Mouse (Mus musculus) midbrain, embryonic 12.5 days (tissue): ENCODE results near the gene Hs6st1. TPM values are rescaled to one million over a fixed set of nuclear protein-coding genes. Genes with fewer than 3 reads are reported as not detected.

Experiments
- ATAC-seq: fragments of 200-750 bp; cut with Nextera tagmentation; 2 replicates; pipeline ENCODE4 v1.8.0; 2017; ENCODE audit warnings: low read depth, moderate TSS enrichment, moderate library complexity; ENCODE audit not compliant: low FRiP score
- H3K27ac ChIP-seq: fragments of 300-500 bp; sonication (generic); replicated peaks from 2 replicates; pipeline ENCODE4 v1.5.1; 2016; ENCODE audit warnings: mild to moderate bottlenecking
- H3K27me3 ChIP-seq: fragments of 300-500 bp; sonication (generic); 2 replicates; pipeline ENCODE4 v1.6.1; 2016; ENCODE audit warnings: mild to moderate bottlenecking
- H3K36me3 ChIP-seq: fragments of 300-500 bp; sonication (generic); 2 replicates; pipeline ENCODE4 v1.6.1; 2016
- H3K4me1 ChIP-seq: fragments of 300-500 bp; sonication (generic); 2 replicates; pipeline ENCODE4 v1.6.1; 2016
- H3K4me2 ChIP-seq: fragments of 300-500 bp; sonication (generic); replicated peaks from 2 replicates; pipeline ENCODE4 v1.6.1; 2016; ENCODE audit warnings: mild to moderate bottlenecking, moderate library complexity
- H3K4me3 ChIP-seq: fragments of 300-500 bp; sonication (generic); 2 replicates; pipeline ENCODE4 v1.5.1; 2016; ENCODE audit warnings: mild to moderate bottlenecking
- H3K9ac ChIP-seq: fragments of 300-500 bp; sonication (generic); replicated peaks from 2 replicates; pipeline ENCODE4 v1.6.1; 2016; ENCODE audit warnings: mild to moderate bottlenecking, moderate library complexity
- H3K9me3 ChIP-seq: fragments of 300-500 bp; sonication (generic); 2 replicates; pipeline ENCODE4 v1.6.1; 2016; ENCODE audit warnings: mild to moderate bottlenecking
- WGBS: fragments of 180-500 bp; shearing (Covaris S2); methylation state at CpG from one replicate; pipeline ENCODE4 v1.1.7; 2016; 5-methylcytosine and 5-hydroxymethylcytosine counted together
- polyA plus RNA-seq: library from polyadenylated mRNA; unstranded; fragments of >200 nt; fragmentation: Nextera tagmentation; extraction: Ambion mirVana; gene quantifications from 2 replicates; pipeline ENCODE4 v1.2.1, GENCODE M21; 2016

Hs6st1 gene
- polyA plus RNA-seq, 1 experiment from 2014 or later: 10.8 TPM

DNA sequence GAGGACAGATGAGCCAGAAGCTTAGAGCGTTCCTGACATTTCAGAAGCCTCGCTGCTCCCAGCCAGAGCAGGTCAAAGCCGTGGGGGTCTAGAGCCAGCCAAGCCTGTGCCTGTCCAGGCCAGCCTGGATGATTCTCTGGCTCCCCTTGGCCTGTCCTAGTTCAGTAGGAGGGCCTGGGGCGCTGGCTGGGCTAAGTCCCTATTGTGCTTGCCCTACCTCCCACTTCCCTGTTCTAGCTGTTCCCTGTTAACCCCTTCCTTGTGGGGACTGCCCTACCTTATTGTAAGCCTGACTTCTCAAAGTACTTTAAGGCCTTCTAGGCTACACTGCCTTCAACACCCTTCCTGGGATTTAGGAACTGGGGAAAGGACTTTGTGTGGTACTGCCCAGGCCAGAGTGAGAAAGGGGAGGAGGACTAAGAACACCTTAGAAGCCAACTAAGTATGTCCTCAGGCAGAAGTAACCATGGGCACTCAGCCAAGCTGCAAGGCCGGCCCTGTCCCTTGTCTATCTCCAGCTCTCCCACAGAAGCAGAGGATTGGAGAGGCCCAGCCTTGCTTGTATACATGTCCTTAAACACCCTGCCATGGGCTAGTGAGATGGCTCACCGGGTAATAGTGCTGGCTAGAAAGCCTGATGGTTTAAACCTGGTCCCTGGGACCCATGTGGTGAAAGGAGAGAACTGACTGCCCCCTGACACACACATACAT is 22.0 kb downstream of the Hs6st1 start:
- Histone ChIP-seq H3K36me3 (peaks cover 28% of the 10 kb centered on the region), H3K9ac (no peak overlapping the region), H3K4me2 (no peak overlapping the region), H3K4me3 (no peak overlapping the region), H3K4me1 (peaks cover 41% of the 10 kb centered on the region), H3K27ac (no peak overlapping the region), H3K27me3 (no peaks in the 10 kb centered on the region), H3K9me3 (no peaks in the 10 kb centered on the region)
- 66% methylated on average over 6 of the region's 6 CpGs for WGBS
- ATAC-seq: no peak

DNA sequence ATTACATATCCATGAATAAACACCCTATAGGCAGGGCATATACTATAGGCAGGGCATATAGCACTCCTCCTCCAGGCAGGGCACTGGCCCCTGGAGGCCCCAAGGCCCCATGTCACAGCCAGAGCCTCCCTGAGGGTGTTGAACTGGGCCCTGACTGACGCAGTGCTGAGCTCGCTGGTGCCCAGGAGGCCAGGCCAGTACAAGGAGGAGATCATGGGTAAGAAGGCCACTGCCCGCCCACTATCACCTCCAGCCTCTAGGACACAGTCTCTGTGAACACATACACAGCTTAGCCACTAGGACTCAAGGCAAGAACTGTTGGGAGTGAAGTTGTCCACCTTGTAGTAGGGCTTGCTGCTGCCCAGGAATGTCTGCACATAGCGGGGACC is 22.5 kb downstream of the Hs6st1 start:
- no peak overlapping the region for H3K27ac ChIP-seq
- H3K4me1 ChIP-seq: peaks cover 41% of the 10 kb centered on the region
- H3K27me3 ChIP-seq: no peaks in the 10 kb centered on the region
- no peak for ATAC-seq
- H3K4me3 ChIP-seq: no peak overlapping the region
- no peak overlapping the region for H3K9ac ChIP-seq
- 93% methylated on average over 4 of the region's 4 CpGs for WGBS
- H3K36me3 ChIP-seq: peaks cover 28% of the 10 kb centered on the region
- no peaks in the 10 kb centered on the region for H3K9me3 ChIP-seq
- H3K4me2 ChIP-seq: no peak overlapping the region

DNA sequence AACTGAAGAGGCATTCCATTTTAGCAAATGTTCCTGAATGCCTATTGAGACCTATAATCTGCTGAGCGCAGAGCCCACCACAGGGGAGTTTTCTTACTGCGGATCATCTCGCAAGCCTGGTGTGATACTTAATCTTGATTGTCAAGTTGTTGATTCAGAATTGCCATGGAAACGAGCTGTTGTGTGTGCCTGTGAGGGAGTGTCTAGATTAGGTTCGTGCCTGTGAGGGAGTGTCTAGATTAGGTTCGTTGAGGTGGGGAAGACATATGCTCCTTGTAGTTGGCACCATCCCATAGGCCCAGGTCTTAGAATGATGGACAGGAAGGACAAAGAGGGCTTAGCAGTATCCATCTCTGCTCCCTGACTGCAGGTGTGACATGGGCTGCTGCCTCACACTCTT is 23.0 kb downstream of the Hs6st1 start:
- H3K36me3 ChIP-seq: peaks cover 31% of the 10 kb centered on the region
- peak; percentile 27; the same call in 1 of the 2 replicates for ATAC-seq
- WGBS: 66% methylated on average over 6 of the region's 6 CpGs

DNA sequence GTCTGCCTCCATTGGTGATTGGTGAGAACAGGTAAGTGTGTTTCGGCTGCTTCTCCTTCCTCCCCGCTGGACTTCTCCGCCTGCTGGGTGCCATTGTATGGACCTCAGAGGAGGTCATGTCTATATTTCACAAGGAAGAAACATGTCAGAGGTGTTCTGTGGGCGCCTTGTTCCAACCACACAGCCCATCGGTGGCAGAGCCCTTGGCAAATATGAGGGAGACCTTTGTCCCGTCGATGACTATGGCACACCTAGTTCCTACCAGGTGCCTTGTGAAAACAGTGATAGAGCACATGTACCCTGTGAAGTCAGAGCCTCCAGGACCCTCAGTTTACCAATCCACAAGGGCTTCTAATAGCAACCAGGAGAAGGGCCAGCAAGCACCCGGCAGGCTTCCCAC is 25.5 kb downstream of the Hs6st1 start:
- H3K4me1 ChIP-seq: peaks cover 28% of the 10 kb centered on the region
- 94% methylated on average over 8 of the region's 8 CpGs for WGBS

More for the DNA sequence above, 23.0 kb downstream of the Hs6st1 start:
- no peaks in the 10 kb centered on the region for H3K9me3 ChIP-seq
- H3K4me3 ChIP-seq: no peak overlapping the region
- H3K4me1 ChIP-seq: peaks cover 41% of the 10 kb centered on the region
- no peaks in the 10 kb centered on the region for H3K27me3 ChIP-seq
- no peak overlapping the region for H3K4me2 ChIP-seq
- H3K9ac ChIP-seq: no peak overlapping the region
- H3K27ac ChIP-seq: no peak overlapping the region

DNA sequence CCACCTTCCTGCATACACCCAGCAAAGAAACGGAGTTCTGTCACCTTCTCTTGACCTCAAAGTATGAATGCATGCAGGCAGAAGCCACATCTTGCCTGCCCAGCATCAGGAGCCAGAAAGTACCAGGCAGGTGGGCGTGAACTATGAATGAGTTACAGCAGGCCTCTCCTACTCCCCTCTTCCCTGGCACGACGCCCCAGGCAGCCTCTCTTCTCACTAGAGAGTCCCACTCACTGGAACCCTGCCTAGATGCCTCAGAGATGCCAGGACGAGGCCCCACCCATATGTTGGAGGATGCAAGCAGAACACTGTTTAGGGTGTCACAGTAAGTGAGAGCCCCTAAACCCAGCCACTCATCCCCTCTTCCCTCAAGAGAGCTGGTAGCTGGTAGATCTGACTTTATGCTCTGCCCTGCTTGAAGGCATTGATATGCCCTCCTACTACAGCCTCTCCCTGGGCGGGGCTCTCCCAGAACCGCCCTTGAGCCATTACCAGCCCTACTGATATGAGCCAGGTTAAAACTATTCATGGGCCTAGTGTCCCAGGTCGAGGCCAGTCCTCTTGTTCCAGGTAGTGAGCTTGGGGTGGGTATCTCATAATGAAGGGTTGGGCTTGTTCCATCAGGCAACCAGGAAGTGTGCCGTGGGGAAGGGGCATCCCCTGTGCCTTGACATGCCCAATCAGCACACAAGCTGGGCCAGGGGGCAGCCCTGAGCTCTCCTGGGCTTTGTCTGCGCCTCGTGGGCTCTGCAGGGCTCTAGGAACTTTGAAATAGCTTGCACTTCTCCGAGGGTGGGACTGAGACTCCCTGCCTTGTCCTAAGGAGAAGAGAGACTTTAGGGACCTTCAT is 27.4 kb downstream of the Hs6st1 start:
- peaks cover 9% of the 10 kb centered on the region for H3K4me1 ChIP-seq
- no peak overlapping the region for H3K4me2 ChIP-seq
- no peak overlapping the region for H3K9ac ChIP-seq
- no peak for ATAC-seq
- no peaks in the 10 kb centered on the region for H3K9me3 ChIP-seq
- H3K27ac ChIP-seq: no peak overlapping the region
- no peaks in the 10 kb centered on the region for H3K27me3 ChIP-seq
- WGBS: 91% methylated on average over 12 of the region's 12 CpGs
- H3K36me3 ChIP-seq: peaks cover 37% of the 10 kb centered on the region
- no peak overlapping the region for H3K4me3 ChIP-seq

More for the DNA sequence above, 25.5 kb downstream of the Hs6st1 start:
- no peak overlapping the region for H3K27ac ChIP-seq
- no peaks in the 10 kb centered on the region for H3K9me3 ChIP-seq
- no peak overlapping the region for H3K4me3 ChIP-seq
- ATAC-seq: no peak
- H3K9ac ChIP-seq: no peak overlapping the region
- H3K36me3 ChIP-seq: peaks cover 30% of the 10 kb centered on the region
- H3K4me2 ChIP-seq: no peak overlapping the region
- H3K27me3 ChIP-seq: no peaks in the 10 kb centered on the region

DNA sequence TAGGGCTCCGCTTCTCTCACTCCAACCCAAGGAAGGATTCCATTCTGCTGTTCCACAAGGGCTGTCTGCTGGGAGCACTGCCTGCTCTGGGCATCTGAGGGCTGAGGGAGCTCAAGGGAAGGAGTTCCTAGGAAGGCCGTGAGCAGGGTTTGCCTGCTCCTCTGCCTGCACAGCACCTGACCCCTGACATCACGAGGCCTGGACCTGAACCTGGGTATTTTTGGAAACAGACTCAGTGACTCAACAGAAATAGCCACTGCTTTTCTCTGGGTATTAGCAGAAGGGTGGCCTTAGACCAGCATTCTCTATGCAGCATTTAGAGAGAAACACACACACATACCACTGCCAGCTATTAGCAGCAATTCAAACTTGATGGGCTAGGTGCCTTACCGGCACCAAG is 30.2 kb downstream of the Hs6st1 start:
- WGBS: 96% methylated on average over 4 of the region's 4 CpGs
- no peaks in the 10 kb centered on the region for H3K9me3 ChIP-seq
- no peak overlapping the region for H3K27ac ChIP-seq
- H3K4me2 ChIP-seq: no peak overlapping the region
- no peak overlapping the region for H3K9ac ChIP-seq
- H3K27me3 ChIP-seq: no peaks in the 10 kb centered on the region
- no peak overlapping the region for H3K4me3 ChIP-seq
- no peak for ATAC-seq
- H3K4me1 ChIP-seq: no peaks in the 10 kb centered on the region
- peaks cover 63% of the 10 kb centered on the region for H3K36me3 ChIP-seq

DNA sequence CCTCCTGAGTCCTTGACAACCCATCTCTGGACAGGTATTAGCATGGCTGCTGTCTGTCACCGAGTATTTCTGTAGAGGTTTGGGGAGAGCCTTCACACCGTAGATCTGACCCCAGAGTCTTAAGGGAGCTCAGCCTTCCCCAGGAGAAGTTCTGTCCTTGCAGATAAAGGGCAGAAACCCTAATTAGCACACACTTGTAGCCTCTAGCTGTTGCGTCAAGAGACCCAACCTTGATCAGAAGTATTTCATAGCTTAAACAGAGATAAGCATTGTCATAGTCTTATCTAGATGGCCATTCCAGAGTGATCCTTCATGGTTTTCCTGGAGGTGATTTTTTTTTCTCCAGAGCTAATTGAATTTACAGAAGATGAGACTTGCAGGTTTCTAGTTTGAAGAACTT is 32.2 kb downstream of the Hs6st1 start:
- H3K4me1 ChIP-seq: no peaks in the 10 kb centered on the region
- H3K9me3 ChIP-seq: no peaks in the 10 kb centered on the region
- H3K36me3 ChIP-seq: peaks cover 65% of the 10 kb centered on the region
- ATAC-seq: no peak
- no peak overlapping the region for H3K27ac ChIP-seq
- no peak overlapping the region for H3K9ac ChIP-seq
- no peak overlapping the region for H3K4me3 ChIP-seq
- WGBS: 93% methylated on average over 3 of the region's 3 CpGs
- no peak overlapping the region for H3K4me2 ChIP-seq
- H3K27me3 ChIP-seq: no peaks in the 10 kb centered on the region

DNA sequence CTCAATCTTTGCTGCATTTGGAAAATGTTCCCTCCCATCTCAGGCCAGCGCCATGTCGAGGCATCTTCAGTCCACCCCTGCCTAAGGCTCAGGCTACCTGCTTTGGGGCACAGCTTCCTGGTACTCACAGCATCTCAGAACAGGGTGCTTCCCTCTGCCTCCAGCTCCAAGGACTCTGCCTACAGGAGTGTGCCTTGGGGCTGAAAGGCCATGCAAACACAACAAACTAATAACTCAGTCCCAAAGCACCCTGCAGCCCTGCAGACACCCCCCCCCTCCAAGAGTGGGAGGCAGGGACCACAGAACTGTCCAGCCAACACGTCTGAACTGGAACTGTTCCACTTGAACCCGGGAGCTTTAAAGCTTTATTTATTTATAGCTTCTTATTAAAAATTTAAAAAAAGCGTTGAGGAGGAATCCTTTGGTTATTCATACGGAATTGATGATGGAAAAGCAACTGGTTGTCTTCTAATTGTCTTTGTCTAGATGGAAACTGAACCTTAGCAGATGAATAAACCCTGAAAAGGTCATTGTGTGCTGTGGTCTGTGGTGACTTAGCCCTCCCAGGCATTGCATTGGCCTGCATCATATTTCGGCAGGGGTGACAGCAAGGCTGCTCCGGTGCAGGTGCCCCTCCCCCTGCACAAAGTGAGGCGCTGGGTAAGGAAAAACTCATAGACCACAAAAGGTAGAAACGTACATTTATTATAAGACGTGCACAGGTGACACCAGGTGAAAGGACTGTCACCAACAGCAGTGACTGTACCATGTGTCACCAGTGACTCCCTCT is 37.9 kb downstream of the Hs6st1 start:
- WGBS: 93% methylated on average over 11 of the region's 11 CpGs
- Histone ChIP-seq H3K4me2 (no peak overlapping the region), H3K4me3 (no peak overlapping the region), H3K27me3 (no peaks in the 10 kb centered on the region), H3K9me3 (no peaks in the 10 kb centered on the region), H3K4me1 (no peaks in the 10 kb centered on the region), H3K9ac (no peak overlapping the region), H3K36me3 (peaks cover 58% of the 10 kb centered on the region), H3K27ac (no peak overlapping the region)
- ATAC-seq: no peak

DNA sequence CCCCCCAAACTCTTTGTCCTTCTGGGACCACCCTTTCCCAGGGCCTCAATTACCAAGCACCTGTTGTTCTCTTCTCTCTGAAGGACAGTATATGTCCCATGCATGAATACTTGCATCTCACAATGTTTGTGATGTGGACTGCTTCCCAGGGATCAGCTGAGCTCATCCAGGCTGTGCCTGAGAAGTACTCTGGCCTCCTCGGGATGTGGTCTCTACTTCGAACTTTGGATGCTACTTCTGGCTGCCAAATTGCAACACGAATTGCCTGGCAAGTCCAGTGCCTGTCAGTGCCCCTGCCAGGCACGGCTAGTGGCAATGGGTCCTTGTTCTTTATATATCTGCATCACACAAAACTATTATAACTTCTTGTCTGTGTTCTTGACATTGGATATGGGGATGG is 41.8 kb downstream of the Hs6st1 start:
- Histone ChIP-seq H3K27ac (no peak overlapping the region), H3K4me3 (no peak overlapping the region), H3K9me3 (no peaks in the 10 kb centered on the region), H3K9ac (no peak overlapping the region), H3K4me1 (no peaks in the 10 kb centered on the region), H3K36me3 (peaks cover 20% of the 10 kb centered on the region), H3K4me2 (no peak overlapping the region), H3K27me3 (no peaks in the 10 kb centered on the region)
- WGBS: 79% methylated on average over 4 of the region's 4 CpGs
- ATAC-seq: no peak

DNA sequence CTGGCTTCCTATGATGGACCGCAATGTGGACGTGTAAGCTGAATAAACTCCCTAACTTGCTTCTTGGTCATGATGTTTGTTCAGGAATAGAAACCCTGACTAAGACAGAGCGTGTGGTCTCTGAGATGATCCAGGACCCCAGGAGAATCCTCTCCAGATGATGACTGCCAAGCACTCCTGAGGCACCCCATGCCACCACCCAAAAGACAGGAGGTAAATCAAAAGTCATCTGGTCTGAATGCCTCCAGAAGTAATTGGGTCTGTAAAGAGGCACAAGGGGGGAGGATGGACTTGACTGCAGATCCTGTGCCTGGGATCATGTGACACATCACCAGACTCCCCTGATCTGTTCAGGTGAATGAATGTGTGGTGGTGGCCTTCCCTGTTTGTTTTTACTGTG is 44.5 kb downstream of the Hs6st1 start:
- Histone ChIP-seq H3K36me3 (no peaks in the 10 kb centered on the region), H3K4me3 (no peak overlapping the region), H3K4me2 (no peak overlapping the region), H3K9me3 (no peaks in the 10 kb centered on the region), H3K4me1 (no peaks in the 10 kb centered on the region), H3K27ac (no peak overlapping the region), H3K27me3 (no peaks in the 10 kb centered on the region), H3K9ac (no peak overlapping the region)
- ATAC-seq: no peak
- WGBS: 93% methylated on average over 3 of the region's 3 CpGs

DNA sequence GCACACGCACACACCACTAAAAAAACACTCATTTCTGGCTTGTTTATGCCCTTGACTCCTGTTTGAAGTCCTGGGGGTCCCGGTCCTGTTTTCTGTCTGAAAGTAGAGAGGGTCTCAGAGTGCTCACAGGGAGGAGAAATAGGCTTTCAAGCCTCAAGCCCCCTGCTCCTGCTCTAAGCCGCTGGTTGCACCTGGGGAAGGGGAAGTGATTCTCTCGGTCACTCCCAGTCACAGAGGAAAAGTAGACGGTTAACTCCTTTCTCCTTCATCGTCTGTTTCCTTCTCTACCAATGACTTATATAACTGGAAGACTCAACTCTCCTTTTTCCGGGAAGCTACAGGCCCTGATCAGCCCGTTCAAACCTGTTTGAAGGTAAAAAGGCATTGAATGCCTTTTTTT is 45.5 kb downstream of the Hs6st1 start:
- H3K9me3 ChIP-seq: no peaks in the 10 kb centered on the region
- no peak overlapping the region for H3K4me3 ChIP-seq
- 84% methylated on average over 8 of the region's 8 CpGs for WGBS

DNA sequence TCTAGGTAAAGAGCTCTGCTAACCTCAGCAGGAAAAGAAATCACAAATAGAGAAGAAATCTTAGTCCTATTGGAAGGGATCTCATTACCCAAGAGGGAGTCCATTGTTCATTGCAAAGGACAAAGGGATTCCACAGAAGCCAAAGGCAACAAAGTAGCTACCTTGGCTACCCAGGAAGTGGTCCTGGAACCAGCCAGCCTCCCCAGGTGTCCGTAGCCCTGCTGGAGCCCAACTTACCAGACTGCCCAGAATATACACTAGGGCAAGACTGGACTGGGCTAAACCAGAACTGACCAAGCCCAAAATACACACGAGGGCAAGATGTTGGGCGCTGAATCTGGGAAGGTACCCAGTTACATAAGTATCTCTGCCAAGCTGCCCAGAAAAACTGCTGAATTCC is 46.6 kb downstream of the Hs6st1 start:
- no peaks in the 10 kb centered on the region for H3K27me3 ChIP-seq
- H3K9me3 ChIP-seq: no peaks in the 10 kb centered on the region
- H3K4me2 ChIP-seq: no peak overlapping the region
- H3K27ac ChIP-seq: no peak overlapping the region
- H3K4me1 ChIP-seq: no peaks in the 10 kb centered on the region
- H3K9ac ChIP-seq: no peak overlapping the region
- WGBS: 76% methylated on average over 3 of the region's 3 CpGs
- no peaks in the 10 kb centered on the region for H3K36me3 ChIP-seq
- no peak for ATAC-seq
- no peak overlapping the region for H3K4me3 ChIP-seq

More for the DNA sequence above, 45.5 kb downstream of the Hs6st1 start:
- no peak for ATAC-seq
- H3K27me3 ChIP-seq: no peaks in the 10 kb centered on the region
- H3K4me1 ChIP-seq: no peaks in the 10 kb centered on the region
- H3K27ac ChIP-seq: no peak overlapping the region
- no peak overlapping the region for H3K4me2 ChIP-seq
- H3K36me3 ChIP-seq: no peaks in the 10 kb centered on the region
- no peak overlapping the region for H3K9ac ChIP-seq
